Mouse (Mus musculus) Patski (cell line): ENCODE results near the gene Fam71b. TPM values are rescaled to one million over a fixed set of nuclear protein-coding genes. Genes with fewer than 3 reads are reported as not detected.

Experiments used
- ATAC-seq: fragments of 100-300 bp; one replicate; pipeline ENCODE4 v1.8.0; 2021
- CTCF ChIA-PET: fragments of 350-600 bp; sonication (Branson Sonifier 250); formaldehyde crosslinking; loops from one replicate; lab custom pipeline; 2022; ENCODE audit warnings: inconsistent platforms; lab: Charles Lee
- POLR2A ChIA-PET: fragments of 350-600 bp; sonication (Branson Sonifier 250); formaldehyde crosslinking; loops from one replicate; lab custom pipeline; 2022; ENCODE audit warnings: antibody characterized with exemption, inconsistent platforms; lab: Charles Lee
- DNase-seq: peaks from one replicate; pipeline ENCODE4 v3.0.0-alpha.2; 2011; ENCODE audit warnings: low read depth, low spot score
- H3K27me3 ChIP-seq: fragments of 371-371 bp; one replicate; pipeline ENCODE4 v1.5.1; 2021
- CTCF ChIP-seq: fragments of 100-300 bp; IDR thresholded peaks from one replicate; pipeline ENCODE4 v1.5.1; 2021
- in situ Hi-C: fragments of 300-500 bp; cut with MboI; formaldehyde crosslinking; loops from 3 replicates; pipeline ENCODE4 v1.11.1; 2018; ENCODE audit warnings: low pct_unique_long_range_greater_than_20kb, mixed read lengths
- polyA plus RNA-seq: library from polyadenylated mRNA; unstranded; gene quantifications from one replicate; pipeline ENCODE4 v1.2.3, GENCODE M21; 2021

Fam71b gene
- polyA plus RNA-seq = not detected

DNA sequence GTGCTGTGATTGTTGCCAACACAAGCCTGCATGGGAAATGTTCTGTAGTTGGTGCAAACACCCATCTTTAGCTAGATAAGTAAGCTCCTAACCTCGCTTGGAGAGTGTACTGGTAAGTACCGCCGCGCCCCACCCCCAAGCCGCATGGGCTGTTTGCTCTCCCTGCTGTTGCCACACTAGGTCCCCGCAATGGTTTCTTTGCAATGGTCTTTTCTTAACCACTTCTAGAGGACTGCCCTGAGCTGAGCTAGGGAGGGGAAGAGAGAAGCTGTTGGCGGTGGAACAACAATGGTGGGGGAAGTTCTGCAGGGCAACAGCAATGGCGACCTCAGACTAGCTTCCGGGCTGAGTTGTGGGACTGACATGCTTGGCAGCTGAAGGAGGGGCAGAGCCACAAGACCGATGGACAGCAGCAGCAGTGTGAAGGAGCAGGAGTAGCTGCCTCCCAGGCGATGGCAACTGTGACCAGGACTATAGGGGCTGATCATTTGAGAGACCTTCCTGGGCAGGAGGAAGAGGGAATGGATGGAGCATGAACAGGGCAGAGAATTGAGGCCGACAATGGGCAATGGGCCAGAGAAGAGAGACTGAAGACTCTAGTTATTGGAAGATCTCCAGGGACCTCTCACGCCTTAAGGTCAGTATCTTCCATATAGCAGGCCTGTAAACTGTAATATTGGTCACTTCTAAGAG lies at the start of gene Fam71b:
Fam71b (plus strand) TSS at position 393 of the 693 bp plus-strand sequence.
- ATAC-seq = no peak
- POLR2A ChIA-PET = no interaction called here
- peaks cover 8% of the 10 kb centered on the region for H3K27me3 ChIP-seq
- in situ Hi-C loops = no loop called here
- DNase-seq = no peak
- CTCF ChIA-PET = interaction anchor here (0.9 kb wide), 1 partner anchor 12 kb away, joined by 3 read pairs; no protein-coding TSS in a partner anchor
- no peak for TF ChIP-seq CTCF

DNA sequence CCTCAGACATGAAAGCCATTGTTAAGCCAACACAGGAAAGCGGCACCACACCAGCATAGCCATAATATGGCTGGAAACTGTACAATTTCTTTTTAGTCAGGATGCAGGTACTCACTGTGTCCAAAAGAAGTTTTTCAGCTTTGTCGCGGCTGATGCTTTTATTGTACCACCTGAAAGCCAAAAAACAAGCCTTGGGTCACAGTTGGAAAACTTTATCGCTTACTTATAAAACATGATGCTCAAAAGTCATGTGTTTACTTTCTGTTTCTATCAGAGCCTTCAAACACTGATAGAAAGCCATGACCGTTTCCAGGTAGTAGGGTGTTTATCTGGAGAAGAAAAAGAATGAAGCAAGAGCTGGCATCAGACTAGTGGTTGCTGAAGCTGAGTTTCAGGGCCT lies 48.6 kb upstream of the Fam71b start:
- no peak for TF ChIP-seq CTCF
- in situ Hi-C loops = no loop called here
- no peak for DNase-seq
- H3K27me3 ChIP-seq = peaks cover 8% of the 10 kb centered on the region
- ChIA-PET POLR2A (no interaction called here), CTCF (no interaction called here)
- ATAC-seq = no peak

DNA sequence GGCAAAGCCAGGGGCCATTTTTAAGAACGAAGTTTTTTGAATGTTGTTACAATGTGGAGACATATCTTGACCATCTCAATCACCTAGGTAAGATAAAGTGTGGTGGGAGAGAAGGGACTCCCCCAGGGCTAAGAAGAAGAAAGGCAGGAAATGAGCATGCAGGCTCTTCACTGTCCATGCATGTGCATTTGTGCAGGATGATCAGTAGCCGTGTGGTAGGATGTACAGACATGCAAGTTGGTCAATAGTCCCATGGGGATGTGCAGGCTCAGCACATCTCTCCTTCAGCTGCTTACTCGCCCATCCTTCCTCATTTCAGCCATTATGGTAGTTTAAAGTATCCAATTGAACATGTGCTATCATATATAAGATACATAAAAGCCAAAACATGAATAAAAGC lies 47.9 kb upstream of the Fam71b start:
- no peak for DNase-seq
- peaks cover 10% of the 10 kb centered on the region for H3K27me3 ChIP-seq
- no peak for ATAC-seq
- CTCF ChIA-PET = no interaction called here
- TF ChIP-seq CTCF = no peak
- in situ Hi-C loops = no loop called here
- POLR2A ChIA-PET = no interaction called here

DNA sequence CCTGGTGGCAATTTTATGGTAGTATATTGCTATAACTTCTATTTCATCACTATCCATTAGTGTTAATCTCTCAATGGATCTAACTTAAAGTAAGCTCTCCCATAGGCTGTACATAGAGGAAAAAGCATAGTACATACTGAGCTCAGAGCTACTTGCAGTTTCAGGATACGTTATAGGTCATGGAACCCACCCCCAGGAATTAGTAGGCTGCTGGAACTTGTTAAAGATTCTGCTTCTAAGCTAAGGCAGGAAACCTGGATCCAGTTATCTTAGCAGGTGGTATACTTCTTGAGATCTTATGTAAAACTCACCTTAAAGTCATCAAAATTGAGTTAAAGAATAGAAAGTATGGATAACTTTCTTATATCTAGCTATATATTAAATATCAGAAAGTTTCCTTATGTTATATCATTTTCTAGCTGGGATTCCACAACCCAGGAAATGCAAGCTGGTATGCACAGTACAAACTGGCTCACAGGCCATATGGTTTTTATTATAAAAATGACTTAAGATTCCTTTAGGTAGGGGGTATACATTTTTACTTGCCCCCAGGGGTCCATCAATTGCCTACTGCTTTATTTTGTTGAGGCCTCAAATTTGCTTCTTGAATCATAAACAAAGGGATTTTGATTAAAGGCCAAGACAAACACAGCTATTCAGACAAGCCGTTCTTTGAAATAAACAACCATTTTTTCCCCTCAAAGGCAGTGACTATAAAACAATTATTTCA lies 46.5 kb upstream of the Fam71b start:
- H3K27me3 ChIP-seq = peaks cover 21% of the 10 kb centered on the region
- ATAC-seq (no peak), DNase-seq (no peak)
- in situ Hi-C loops = no loop called here
- no peak for TF ChIP-seq CTCF
- ChIA-PET CTCF (no interaction called here), POLR2A (no interaction called here)

DNA sequence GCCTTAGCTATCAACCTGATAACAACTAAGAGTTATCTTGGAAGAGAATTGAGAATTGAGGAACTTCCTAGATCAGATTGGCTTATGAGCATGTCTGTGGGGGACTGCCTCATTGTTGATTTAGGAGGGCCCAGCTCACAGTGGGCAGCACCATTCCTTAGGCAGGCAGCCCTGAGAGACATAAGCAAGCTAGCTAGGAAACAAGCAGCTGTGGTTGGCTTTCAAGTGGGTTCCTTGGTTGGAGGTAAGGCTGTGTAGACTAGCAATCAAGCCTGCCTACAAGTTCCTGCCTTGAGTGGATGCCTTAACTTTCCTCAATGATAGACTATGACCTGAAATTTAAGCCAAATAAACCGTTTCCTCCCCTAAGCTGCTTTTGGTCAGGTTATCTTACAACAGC lies 38.0 kb upstream of the Fam71b start:
- DNase-seq (no peak), ATAC-seq (no peak)
- POLR2A ChIA-PET = interaction anchor here (0.7 kb wide), 1 partner anchor 877 kb away, joined by 8 read pairs; no protein-coding TSS in a partner anchor
- TF ChIP-seq CTCF = no peak
- CTCF ChIA-PET = no interaction called here
- in situ Hi-C loops = no loop called here
- H3K27me3 ChIP-seq = peaks cover 22% of the 10 kb centered on the region

DNA sequence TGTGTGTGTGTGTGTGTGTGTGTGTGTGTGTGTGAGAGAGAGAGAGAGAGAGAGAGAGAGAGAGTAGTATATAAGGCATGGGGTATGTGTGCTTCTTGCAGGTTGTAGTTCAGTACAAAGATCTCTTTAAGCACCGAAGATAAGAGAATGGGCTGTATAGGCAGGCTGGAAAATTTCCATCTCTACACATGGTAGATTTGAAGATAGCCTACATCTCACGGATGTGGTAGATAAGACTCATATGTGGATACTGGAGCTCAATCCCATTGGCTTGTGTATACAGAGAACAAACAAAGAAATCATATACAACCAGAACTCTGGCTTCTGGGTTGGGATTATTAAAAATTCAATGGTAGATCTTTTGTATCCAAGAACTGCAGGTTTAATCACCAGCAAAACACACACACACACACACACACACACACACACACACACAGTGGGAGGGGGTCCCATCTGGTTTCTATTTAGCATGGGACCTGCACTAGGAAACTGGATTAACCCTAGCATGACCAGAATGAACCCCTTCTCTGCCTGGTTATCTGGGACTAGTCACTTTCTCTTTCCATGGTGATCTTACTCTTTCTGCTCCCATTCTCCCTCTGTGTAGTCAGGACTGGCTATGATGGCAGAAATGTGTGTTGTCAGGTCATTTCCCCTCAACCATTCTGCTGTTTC lies 35.2 kb upstream of the Fam71b start:
- peaks cover 9% of the 10 kb centered on the region for H3K27me3 ChIP-seq
- no peak for ATAC-seq
- CTCF ChIA-PET = no interaction called here
- TF ChIP-seq CTCF = no peak
- DNase-seq = no peak
- POLR2A ChIA-PET = no interaction called here
- in situ Hi-C loops = no loop called here

DNA sequence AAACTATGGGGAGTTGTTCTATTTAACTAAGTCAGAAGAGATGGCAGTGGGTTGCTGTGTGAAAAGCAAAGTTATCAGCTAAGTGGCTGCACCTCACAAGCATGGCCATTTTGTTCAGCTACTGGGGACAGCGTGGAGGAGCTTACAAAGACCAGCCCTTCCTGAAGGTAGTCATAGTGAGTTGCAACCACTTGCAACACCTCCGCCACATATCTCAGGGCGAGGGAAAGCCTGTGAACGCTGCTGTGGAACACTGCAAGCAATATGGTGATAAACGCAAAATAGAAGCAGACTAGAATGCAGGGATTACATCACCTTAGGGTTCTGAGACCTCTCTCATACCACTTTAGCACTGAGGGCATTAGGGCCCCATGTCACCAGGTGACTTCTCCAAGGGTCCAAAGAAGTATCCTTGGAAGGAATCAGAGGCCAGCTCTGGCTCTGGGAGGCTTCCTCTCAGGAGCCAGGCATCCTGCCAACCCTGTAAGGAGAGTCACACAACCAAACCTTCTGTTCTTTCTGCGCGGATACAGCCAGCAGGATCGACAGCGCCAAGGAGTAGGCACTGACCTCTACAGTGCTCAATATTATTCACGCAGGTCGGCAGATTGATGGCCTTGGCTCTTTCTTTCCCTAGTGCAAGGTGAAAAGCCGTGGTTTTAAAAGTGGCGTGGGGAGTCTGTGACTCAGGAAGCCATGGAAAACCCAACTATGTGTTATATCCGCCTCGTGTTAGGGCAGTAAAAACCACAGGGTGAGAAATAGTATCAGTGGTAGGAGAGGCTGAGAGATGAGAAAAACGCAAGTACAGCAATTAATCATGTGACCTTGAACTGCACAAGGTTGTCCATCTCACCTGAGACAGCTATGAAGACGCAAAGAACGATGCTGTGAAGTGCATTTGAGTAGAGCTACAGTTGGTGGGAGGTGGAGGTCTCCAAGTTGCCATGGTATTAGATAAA lies 34.0 kb upstream of the Fam71b start:
- ATAC-seq (no peak), DNase-seq (no peak)
- in situ Hi-C loops = no loop called here
- ChIA-PET CTCF (no interaction called here), POLR2A (no interaction called here)
- TF ChIP-seq CTCF = no peak
- H3K27me3 ChIP-seq = peaks cover 5% of the 10 kb centered on the region

DNA sequence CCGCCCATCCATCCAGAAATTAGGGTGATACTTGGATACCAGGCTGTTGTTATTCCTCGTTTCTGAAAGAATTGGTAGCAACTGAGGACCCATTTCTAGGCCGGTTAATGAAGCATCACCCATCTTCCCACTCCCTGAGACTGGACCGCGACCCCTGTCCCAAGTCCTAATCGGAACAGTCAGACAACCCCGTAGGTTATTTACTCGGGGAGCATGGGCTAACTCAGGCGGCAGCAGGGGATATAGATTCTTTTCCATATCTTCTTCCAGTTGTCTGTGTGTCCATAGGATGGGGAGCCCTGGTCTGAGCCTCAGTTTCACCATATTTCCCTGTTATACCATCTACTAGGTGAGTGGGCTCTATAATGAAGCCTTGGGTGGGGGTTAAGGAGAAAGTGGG lies 32.5 kb upstream of the Fam71b start:
- no peak for ATAC-seq
- no peaks in the 10 kb centered on the region for H3K27me3 ChIP-seq
- ChIA-PET CTCF (no interaction called here), POLR2A (no interaction called here)
- DNase-seq = no peak
- no peak for TF ChIP-seq CTCF
- in situ Hi-C loops = no loop called here

DNA sequence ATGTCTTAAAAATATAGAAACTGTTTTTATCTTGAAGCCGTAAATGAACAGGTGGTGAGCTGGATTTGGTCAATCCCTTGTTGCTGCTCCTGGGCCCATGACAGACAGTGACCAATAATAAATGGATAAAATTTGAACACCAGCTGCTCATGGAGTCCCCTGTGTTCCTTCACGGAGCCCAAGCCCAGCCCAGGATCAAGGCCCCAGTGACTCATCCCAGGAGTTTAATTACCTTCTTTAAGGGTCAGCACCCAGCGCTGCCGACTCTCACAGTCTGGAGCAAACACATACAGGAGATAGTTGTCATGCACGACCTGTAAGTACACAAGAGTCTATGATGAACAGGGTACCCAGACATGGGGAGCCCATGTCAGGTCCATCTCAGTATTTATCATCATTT lies 30.6 kb upstream of the Fam71b start:
- ChIA-PET CTCF (no interaction called here), POLR2A (no interaction called here)
- H3K27me3 ChIP-seq = no peaks in the 10 kb centered on the region
- in situ Hi-C loops = no loop called here
- DNase-seq = no peak
- no peak for TF ChIP-seq CTCF
- no peak for ATAC-seq

DNA sequence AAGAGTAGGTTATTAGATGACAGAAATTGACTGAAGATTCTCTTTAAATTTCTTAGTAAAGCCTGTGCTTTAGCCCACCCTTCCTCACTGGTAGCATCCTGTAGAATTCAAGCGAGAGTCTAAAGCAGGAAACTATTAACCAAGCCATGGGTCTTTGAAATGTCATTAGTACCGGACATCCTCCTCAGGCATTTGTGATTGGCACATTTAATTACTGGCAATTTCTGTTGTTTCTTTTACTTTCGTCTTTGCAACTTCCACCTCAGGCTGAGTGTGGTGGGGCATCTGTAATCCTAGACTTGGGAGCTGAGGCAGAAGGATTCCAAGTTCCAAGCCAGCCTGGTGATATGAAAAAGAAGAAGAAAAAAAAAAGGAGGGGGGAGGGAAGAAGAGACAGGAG lies 30.0 kb upstream of the Fam71b start:
- H3K27me3 ChIP-seq = no peaks in the 10 kb centered on the region
- ATAC-seq = no peak
- DNase-seq = no peak
- no peak for TF ChIP-seq CTCF
- in situ Hi-C loops = no loop called here
- ChIA-PET CTCF (no interaction called here), POLR2A (no interaction called here)
